Mouse (Mus musculus): ENCODE results near the gene Kcne1.

GRCm38 (mm10) chr16:92301989-92302388, 57.3 kb downstream of the Kcne1 start:
- no peak for TF ChIP-seq E2F4 (IDR thresholded peaks at IDR 0.05; ENCODE audit: borderline replicate concordance, low read depth, low read length)
- no peak for TF ChIP-seq CTCF (IDR thresholded peaks at IDR 0.05 in 2 of 3, conservative IDR thresholded peaks at IDR 0.05 in 1 of 3; ENCODE audit: control insufficient read depth in 1 of 3, insufficient read depth in 1 of 3, low read depth in 2 of 3, low read length in 3 of 3, poor library complexity in 1 of 3, severe bottlenecking in 1 of 3)
- no peak for TF ChIP-seq ZKSCAN1 (IDR thresholded peaks at IDR 0.05; ENCODE audit: low read depth, low read length)
- no peak for TF ChIP-seq GATA1 (IDR thresholded peaks at IDR 0.05; ENCODE audit: low read depth, low read length)
- TF ChIP-seq HCFC1 (IDR thresholded peaks at IDR 0.05; ENCODE audit: low read depth, low read length) = no peak
- TF ChIP-seq ZNF384 (IDR thresholded peaks at IDR 0.05; ENCODE audit: low read depth, low read length) = no peak
- TF ChIP-seq POLR2A (IDR thresholded peaks at IDR 0.05; ENCODE audit: control insufficient read depth in 1 of 2, insufficient read depth in 1 of 2, low read depth in 1 of 2, low read length in 2 of 2, poor library complexity in 1 of 2) = no peak
- TF ChIP-seq ZMIZ1 (IDR thresholded peaks at IDR 0.05; ENCODE audit: low read depth, low read length) = no peak
